Mouse (Mus musculus) small intestine, adult 2 months (tissue): ENCODE measurements around the gene Togaram1. TPM values are rescaled to one million over a fixed set of nuclear protein-coding genes. Genes with fewer than 3 reads are reported as not detected.
A peak's percentile ranks its signal among the peaks of the same experiment; 100 is the strongest.

Experiments
- H3K27ac ChIP-seq: fragments of 200-500 bp; 2 replicates; pipeline ENCODE4 v1.5.1; 2012; ENCODE audit warnings: low read depth, low read length, control low read depth, inconsistent platforms; ENCODE audit not compliant: insufficient read depth
- H3K27me3 ChIP-seq: fragments of 200-500 bp; 2 replicates; pipeline ENCODE4 v1.6.1; 2012; ENCODE audit warnings: mild to moderate bottlenecking, moderate library complexity, low read length, inconsistent platforms; ENCODE audit not compliant: control insufficient read depth, insufficient read depth
- H3K36me3 ChIP-seq: fragments of 200-500 bp; 2 replicates; pipeline ENCODE4 v1.6.1; 2012; ENCODE audit warnings: mild to moderate bottlenecking, low read length, control low read depth, inconsistent platforms; ENCODE audit not compliant: control insufficient read depth, insufficient read depth
- H3K4me1 ChIP-seq: fragments of 200-500 bp; 2 replicates; pipeline ENCODE4 v1.6.1; 2012; ENCODE audit warnings: low read length, inconsistent platforms, mixed read lengths; ENCODE audit not compliant: control insufficient read depth, insufficient read depth, insufficient read length
- H3K4me3 ChIP-seq: fragments of 200-500 bp; 2 replicates; pipeline ENCODE4 v1.5.1; 2012; ENCODE audit warnings: low read depth, mild to moderate bottlenecking, control low read depth, inconsistent platforms, low read length, moderate library complexity
- CTCF ChIP-seq: fragments of 200-500 bp; IDR thresholded peaks from 2 replicates; pipeline ENCODE4 v1.5.1; 2012; ENCODE audit warnings: low read depth, mild to moderate bottlenecking, control low read depth, inconsistent platforms, low read length, moderate library complexity, mixed read lengths; ENCODE audit not compliant: insufficient replicate concordance, insufficient read length; ENCODE audit errors: extremely low read depth
- POLR2A ChIP-seq: fragments of 200-500 bp; IDR thresholded peaks from 2 replicates; pipeline ENCODE4 v1.6.1; 2012; ENCODE audit warnings: low read depth, mild to moderate bottlenecking, control low read depth, inconsistent platforms, low read length, moderate library complexity
- WGBS: fragments of 180-500 bp; shearing (Covaris S2); methylation state at CpG from one replicate; pipeline ENCODE4 v1.1.7; 2018; 5-methylcytosine and 5-hydroxymethylcytosine counted together
- polyA plus RNA-seq: library from polyadenylated mRNA; depleted of rRNA; stranded (reverse); fragments of >200 nt; gene quantifications from 2 replicates; pipeline ENCODE4 v1.2.3, GENCODE M21; 2012

The Togaram1 gene
- polyA plus RNA-seq, 1 experiment, result 1.1 TPM

GRCm38 (mm10) chr12:64977518-64977917, 11.9 kb downstream of the Togaram1 start:
- Histone ChIP-seq H3K27me3 (no peaks in the 10 kb centered on the region), H3K27ac (no peak overlapping the region), H3K4me1 (no peaks in the 10 kb centered on the region), H3K4me3 (no peak overlapping the region), H3K36me3 (peaks cover 20% of the 10 kb centered on the region)
- WGBS, result 89% methylated on average over 1 of the region's 1 CpGs
- no peak for TF ChIP-seq POLR2A
- TF ChIP-seq CTCF, result no peak

- WGBS, result 72% methylated on average over 3 of the region's 3 CpGs
- no peaks in the 10 kb centered on the region for H3K4me1 ChIP-seq
- peaks cover 31% of the 10 kb centered on the region for H3K36me3 ChIP-seq
- no peaks in the 10 kb centered on the region for H3K27me3 ChIP-seq
- H3K4me3 ChIP-seq, result no peak overlapping the region
- H3K27ac ChIP-seq, result no peak overlapping the region
- TF ChIP-seq POLR2A (no peak), CTCF (no peak)
These were observed 42.1 kb downstream of the Togaram1 start for GRCm38 (mm10) chr12:65007725-65008124.

GRCm38 (mm10) chr12:65022842-65023241, 57.2 kb downstream of the Togaram1 start:
- H3K36me3 ChIP-seq, result peaks cover 8% of the 10 kb centered on the region
- H3K27ac ChIP-seq, result no peak overlapping the region
- H3K4me1 ChIP-seq, result no peaks in the 10 kb centered on the region
- 99% methylated on average over 6 of the region's 6 CpGs for WGBS
- no peak overlapping the region for H3K4me3 ChIP-seq
- no peaks in the 10 kb centered on the region for H3K27me3 ChIP-seq
- no peak for TF ChIP-seq POLR2A
- no peak for TF ChIP-seq CTCF

- no peaks in the 10 kb centered on the region for H3K4me1 ChIP-seq
- 44% methylated on average over 8 of the region's 8 CpGs for WGBS
- TF ChIP-seq CTCF (no peak), POLR2A (no peak)
- no peaks in the 10 kb centered on the region for H3K36me3 ChIP-seq
- peak overlapping the region; percentile 89; the same call in 1 of the 2 replicates for H3K27ac ChIP-seq
- no peaks in the 10 kb centered on the region for H3K27me3 ChIP-seq
- peak overlapping the region; percentile 99 for H3K4me3 ChIP-seq
These were observed 70.2 kb downstream of the Togaram1 start for GRCm38 (mm10) chr12:65035839-65036189.

- Histone ChIP-seq H3K27ac (peak within 1 kb of the TSS; percentile 89), H3K4me1 (no peaks in the 10 kb centered on the region), H3K27me3 (no peaks in the 10 kb centered on the region), H3K4me3 (peak within 1 kb of the TSS; percentile 99), H3K36me3 (no peaks in the 10 kb centered on the region)
- WGBS, result under 1% methylated on average over 65 of the region's 65 CpGs
- no peak for TF ChIP-seq CTCF
- peak; percentile 69; the same call in 1 of the 2 replicates for TF ChIP-seq POLR2A
These were observed 70.7 kb downstream of the Togaram1 start, which contains the start of gene Prpf39 for GRCm38 (mm10) chr12:65036190-65036870. TSS of gene Prpf39 (plus strand) at chr12:65036333.

- no peaks in the 10 kb centered on the region for H3K4me1 ChIP-seq
- H3K27ac ChIP-seq, result no peak overlapping the region
- 4% methylated on average over 18 of the region's 18 CpGs for WGBS
- peak overlapping the region; percentile 99 for H3K4me3 ChIP-seq
- H3K36me3 ChIP-seq, result no peaks in the 10 kb centered on the region
- H3K27me3 ChIP-seq, result no peaks in the 10 kb centered on the region
- TF ChIP-seq POLR2A (no peak), CTCF (no peak)
These were observed 71.4 kb downstream of the Togaram1 start for GRCm38 (mm10) chr12:65036892-65037545.

GRCm38 (mm10) chr12:65037546-65037937, 71.9 kb downstream of the Togaram1 start:
- Histone ChIP-seq H3K27me3 (no peaks in the 10 kb centered on the region), H3K4me3 (no peak overlapping the region), H3K27ac (no peak overlapping the region), H3K36me3 (peaks cover 2% of the 10 kb centered on the region; the same call in 1 of the 2 replicates), H3K4me1 (no peaks in the 10 kb centered on the region)
- TF ChIP-seq CTCF (no peak), POLR2A (no peak)
- 2% methylated on average over 4 of the region's 4 CpGs for WGBS
